Mouse (Mus musculus): ENCODE measurements around the gene Zyg11b. TPM values are rescaled to one million over a fixed set of nuclear protein-coding genes. Genes with fewer than 3 reads are reported as not detected.

Gene Zyg11b
- polyA plus RNA-seq, 1 experiment from 2014 or later, result 22.2 TPM

DNA sequence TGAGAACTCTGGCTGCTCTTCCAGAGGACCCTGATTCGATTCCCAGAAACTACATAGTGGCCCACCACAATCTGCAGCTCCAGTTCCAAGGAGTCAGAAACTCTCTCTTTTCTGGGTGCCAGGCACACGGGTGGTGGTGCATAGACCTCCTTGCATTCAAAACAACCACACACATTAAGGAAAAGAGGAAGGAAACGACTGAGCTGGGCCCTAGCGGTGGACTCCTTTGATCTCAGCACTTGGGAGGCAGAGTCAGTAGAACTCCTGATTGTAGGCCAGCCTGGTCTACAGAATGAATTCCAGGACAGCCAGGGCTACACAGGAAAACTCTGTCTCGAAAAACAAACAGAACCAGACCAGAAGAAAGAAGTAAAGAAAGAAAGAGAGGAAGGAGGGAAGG lies 22.7 kb upstream of the Zyg11b start:
- Histone ChIP-seq H3K9me3 (ENCODE audit: control insufficient read depth, low read length) (no peaks in the 10 kb centered on the region), H3K4me1 (replicated peaks; ENCODE audit: control insufficient read depth, insufficient read depth, low read length) (no peaks in the 10 kb centered on the region), H3K9ac (ENCODE audit: low read depth, low read length) (no peak overlapping the region), H3K36me3 (ENCODE audit: control insufficient read depth, insufficient read depth, low read length) (no peaks in the 10 kb centered on the region), H3K27ac (ENCODE audit: low read depth, low read length) (no peak overlapping the region), H3K4me2 (replicated peaks; ENCODE audit: low read depth, low read length) (no peak overlapping the region), H3K27me3 (ENCODE audit: control insufficient read depth, insufficient read depth, low read length) (no peaks in the 10 kb centered on the region), H3K4me3 (ENCODE audit: low read depth, low read length) (no peak overlapping the region)
- 72% methylated on average over 5 of the region's 5 CpGs for WGBS
- ATAC-seq (ENCODE audit: low FRiP score), result no peak
- no peak for DNase-seq (ENCODE audit: low spot score)

DNA sequence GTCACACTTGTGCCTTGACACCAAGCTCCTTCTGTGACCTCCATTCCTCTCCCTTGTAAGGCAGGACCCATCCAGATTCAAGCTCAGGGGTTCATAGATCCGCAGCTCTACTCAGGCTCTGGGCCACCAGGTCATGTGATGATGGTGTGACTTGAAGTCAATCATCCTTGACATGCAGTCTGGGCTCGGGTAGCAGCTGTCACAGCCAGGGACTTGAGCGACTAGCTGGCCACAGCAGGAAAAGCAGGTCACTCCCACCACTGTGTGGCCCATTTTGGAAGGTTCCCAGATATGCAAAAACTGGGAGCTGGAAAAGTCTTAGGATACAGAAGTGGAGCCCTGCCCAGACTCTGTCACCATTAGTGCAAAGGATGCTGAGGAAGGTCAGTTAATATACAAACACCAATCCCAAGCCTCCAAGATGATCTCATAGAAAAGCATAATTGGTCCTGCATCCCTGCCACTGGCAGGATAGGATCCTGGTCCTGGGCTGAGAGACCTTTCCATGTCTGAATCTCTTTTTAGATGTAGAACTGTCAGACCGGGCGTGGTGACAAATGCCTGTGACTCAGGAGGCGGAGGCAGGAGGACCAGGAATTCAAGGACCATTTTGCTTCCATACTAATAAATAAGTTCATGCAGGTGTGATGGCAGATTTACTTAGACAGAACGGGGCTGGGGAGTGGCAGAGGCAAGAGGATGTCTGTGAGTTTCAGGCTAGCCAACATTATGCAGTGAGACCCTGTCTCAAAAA lies 19.9 kb upstream of the Zyg11b start:
- Histone ChIP-seq H3K9ac (ENCODE audit: low read depth, low read length) (no peak overlapping the region), H3K4me1 (replicated peaks; ENCODE audit: control insufficient read depth, insufficient read depth, low read length) (no peaks in the 10 kb centered on the region), H3K27me3 (ENCODE audit: control insufficient read depth, insufficient read depth, low read length) (no peaks in the 10 kb centered on the region), H3K36me3 (ENCODE audit: control insufficient read depth, insufficient read depth, low read length) (no peaks in the 10 kb centered on the region), H3K4me3 (ENCODE audit: low read depth, low read length) (no peak overlapping the region), H3K4me2 (replicated peaks; ENCODE audit: low read depth, low read length) (no peak overlapping the region), H3K9me3 (ENCODE audit: control insufficient read depth, low read length) (no peaks in the 10 kb centered on the region), H3K27ac (ENCODE audit: low read depth, low read length) (no peak overlapping the region)
- no peak for ATAC-seq (ENCODE audit: low FRiP score)
- no peak for DNase-seq (ENCODE audit: low spot score)
- WGBS, result 76% methylated on average over 7 of the region's 7 CpGs

- 75% methylated on average over 6 of the region's 6 CpGs for WGBS
Measured at GRCm38 (mm10) chr4:108319747-108320146, 18.9 kb upstream of the Zyg11b start.

DNA sequence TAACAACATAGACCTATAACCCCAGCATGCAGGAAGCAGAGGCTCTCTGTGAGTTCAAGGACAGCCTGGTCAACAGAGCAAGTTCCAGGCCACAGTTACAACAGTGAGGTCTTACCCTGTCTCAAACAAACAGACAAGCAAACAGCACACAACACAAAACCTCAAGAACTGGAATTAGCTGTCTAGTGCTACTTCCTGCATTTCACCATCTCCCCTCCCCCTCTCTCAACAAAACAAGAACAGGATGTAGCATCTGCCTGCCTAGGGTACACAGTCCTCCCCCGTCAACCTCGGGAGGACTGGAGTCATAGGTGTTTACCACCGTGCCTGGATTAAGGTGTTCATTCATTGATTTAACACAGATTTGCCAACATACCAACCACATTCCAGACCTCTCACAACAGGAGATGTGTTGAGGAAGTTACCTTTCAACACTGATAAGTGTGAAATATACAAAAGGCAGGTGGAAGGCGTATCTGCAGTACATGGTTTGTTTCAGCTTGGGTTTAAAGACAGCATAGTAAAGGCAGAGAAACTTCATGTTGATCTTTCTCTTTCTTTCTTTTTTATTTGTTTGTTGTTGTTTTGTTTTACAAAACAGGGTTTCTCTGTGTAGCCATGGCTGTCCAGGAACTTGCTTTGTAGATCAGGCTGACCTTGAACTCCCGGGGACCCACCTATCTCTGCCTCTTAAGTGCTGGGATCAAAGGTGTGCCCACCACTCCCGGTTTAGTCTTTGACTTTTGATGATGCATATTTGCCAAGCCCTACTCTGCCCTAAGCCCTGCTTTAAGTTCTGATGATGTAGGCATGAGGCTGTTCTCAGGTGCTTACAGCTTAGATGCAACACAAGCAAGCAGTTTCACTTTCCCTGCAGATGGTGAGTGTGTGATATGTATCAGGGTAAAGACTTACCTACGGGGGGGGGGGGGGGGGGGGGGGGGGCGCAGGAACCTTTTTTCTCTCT lies 18.0 kb upstream of the Zyg11b start:
- no peak overlapping the region for H3K4me3 ChIP-seq (ENCODE audit: low read depth, low read length)

More at GRCm38 (mm10) chr4:108319747-108320146, 18.9 kb upstream of the Zyg11b start:
- Histone ChIP-seq H3K27me3 (ENCODE audit: control insufficient read depth, insufficient read depth, low read length) (no peaks in the 10 kb centered on the region), H3K36me3 (ENCODE audit: control insufficient read depth, insufficient read depth, low read length) (no peaks in the 10 kb centered on the region), H3K9ac (ENCODE audit: low read depth, low read length) (no peak overlapping the region), H3K9me3 (ENCODE audit: control insufficient read depth, low read length) (no peaks in the 10 kb centered on the region), H3K4me3 (ENCODE audit: low read depth, low read length) (no peak overlapping the region), H3K4me2 (replicated peaks; ENCODE audit: low read depth, low read length) (no peak overlapping the region), H3K27ac (ENCODE audit: low read depth, low read length) (no peak overlapping the region), H3K4me1 (replicated peaks; ENCODE audit: control insufficient read depth, insufficient read depth, low read length) (no peaks in the 10 kb centered on the region)
- peak; percentile 35 for DNase-seq (ENCODE audit: low spot score)
- ATAC-seq (ENCODE audit: low FRiP score), result no peak

DNA sequence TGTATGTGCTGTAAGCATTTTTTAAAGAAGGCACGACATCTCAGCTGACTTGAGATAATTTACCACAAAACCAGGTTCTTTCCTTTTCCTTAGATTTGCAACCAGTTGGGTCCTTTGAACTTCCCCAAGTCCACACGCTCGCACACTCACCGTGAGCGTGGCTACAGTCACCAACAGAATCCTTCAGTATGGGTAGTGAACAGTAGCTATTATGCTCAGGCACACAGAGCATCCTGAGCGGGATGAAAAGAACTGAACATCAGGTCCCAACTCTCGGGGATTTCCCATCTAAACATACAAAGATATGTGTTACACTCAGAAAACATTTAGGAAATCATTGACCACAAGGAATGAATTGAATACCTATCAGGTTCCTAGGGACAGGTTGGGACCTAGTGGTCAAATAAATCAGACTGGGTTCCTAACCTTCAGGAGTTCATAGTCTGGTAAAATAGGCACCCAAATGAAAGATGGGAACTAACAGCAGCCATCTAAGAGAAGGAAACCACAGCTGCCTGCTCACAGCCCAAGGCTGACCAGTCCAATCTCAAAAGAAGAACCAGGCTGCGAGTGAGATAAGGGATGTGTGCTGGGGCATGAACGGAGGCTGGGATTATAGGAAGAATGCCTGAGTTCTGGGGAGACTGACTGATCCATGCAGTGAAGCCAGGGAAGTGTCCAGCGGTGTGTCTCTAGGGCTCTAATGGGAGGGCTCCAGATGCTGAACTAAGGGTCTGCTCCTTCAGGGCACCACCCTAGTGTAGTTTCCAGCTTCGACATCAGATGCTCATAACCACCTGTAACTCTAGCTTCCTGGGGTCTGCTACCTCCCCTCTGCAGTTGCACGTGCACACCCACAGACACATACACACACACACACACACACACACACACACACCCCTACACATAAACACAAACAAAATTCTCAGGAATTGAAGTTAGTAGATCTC lies 17.0 kb upstream of the Zyg11b start:
- ATAC-seq (ENCODE audit: low FRiP score), result no peak
- 85% methylated on average over 12 of the region's 12 CpGs for WGBS

More for the DNA sequence above, 18.0 kb upstream of the Zyg11b start:
- Histone ChIP-seq H3K27ac (ENCODE audit: low read depth, low read length) (no peak overlapping the region), H3K36me3 (ENCODE audit: control insufficient read depth, insufficient read depth, low read length) (no peaks in the 10 kb centered on the region), H3K27me3 (ENCODE audit: control insufficient read depth, insufficient read depth, low read length) (no peaks in the 10 kb centered on the region), H3K9me3 (ENCODE audit: control insufficient read depth, low read length) (no peaks in the 10 kb centered on the region), H3K4me2 (replicated peaks; ENCODE audit: low read depth, low read length) (no peak overlapping the region), H3K9ac (ENCODE audit: low read depth, low read length) (no peak overlapping the region), H3K4me1 (replicated peaks; ENCODE audit: control insufficient read depth, insufficient read depth, low read length) (no peaks in the 10 kb centered on the region)
- DNase-seq (ENCODE audit: low spot score), result no peak
- ATAC-seq (ENCODE audit: low FRiP score), result no peak
- WGBS, result 72% methylated on average over 7 of the region's 8 CpGs

GRCm38 (mm10) chr4:108314041-108314440 lies 13.1 kb upstream of the Zyg11b start:
- Histone ChIP-seq H3K27me3 (ENCODE audit: control insufficient read depth, insufficient read depth, low read length) (no peaks in the 10 kb centered on the region), H3K4me3 (ENCODE audit: low read depth, low read length) (no peak overlapping the region), H3K9me3 (ENCODE audit: control insufficient read depth, low read length) (no peaks in the 10 kb centered on the region), H3K9ac (ENCODE audit: low read depth, low read length) (no peak overlapping the region), H3K4me1 (replicated peaks; ENCODE audit: control insufficient read depth, insufficient read depth, low read length) (no peaks in the 10 kb centered on the region), H3K27ac (ENCODE audit: low read depth, low read length) (no peak overlapping the region), H3K4me2 (replicated peaks; ENCODE audit: low read depth, low read length) (no peak overlapping the region), H3K36me3 (ENCODE audit: control insufficient read depth, insufficient read depth, low read length) (no peaks in the 10 kb centered on the region)
- ATAC-seq (ENCODE audit: low FRiP score), result no peak
- 65% methylated on average over 5 of the region's 5 CpGs for WGBS
- no peak for DNase-seq (ENCODE audit: low spot score)

More for the DNA sequence above, 17.0 kb upstream of the Zyg11b start:
- Histone ChIP-seq H3K27ac (ENCODE audit: low read depth, low read length) (no peak overlapping the region), H3K4me3 (ENCODE audit: low read depth, low read length) (no peak overlapping the region), H3K36me3 (ENCODE audit: control insufficient read depth, insufficient read depth, low read length) (no peaks in the 10 kb centered on the region), H3K4me2 (replicated peaks; ENCODE audit: low read depth, low read length) (no peak overlapping the region), H3K4me1 (replicated peaks; ENCODE audit: control insufficient read depth, insufficient read depth, low read length) (no peaks in the 10 kb centered on the region), H3K9ac (ENCODE audit: low read depth, low read length) (no peak overlapping the region), H3K27me3 (ENCODE audit: control insufficient read depth, insufficient read depth, low read length) (no peaks in the 10 kb centered on the region), H3K9me3 (ENCODE audit: control insufficient read depth, low read length) (no peaks in the 10 kb centered on the region)
- no peak for DNase-seq (ENCODE audit: low spot score)

- Histone ChIP-seq H3K4me1 (replicated peaks; ENCODE audit: control insufficient read depth, insufficient read depth, low read length) (no peaks in the 10 kb centered on the region), H3K9me3 (ENCODE audit: control insufficient read depth, low read length) (no peaks in the 10 kb centered on the region; the same call in 1 of the 2 replicates), H3K36me3 (ENCODE audit: control insufficient read depth, insufficient read depth, low read length) (no peaks in the 10 kb centered on the region), H3K9ac (ENCODE audit: low read depth, low read length) (no peak overlapping the region), H3K4me2 (replicated peaks; ENCODE audit: low read depth, low read length) (no peak overlapping the region), H3K4me3 (ENCODE audit: low read depth, low read length) (no peak overlapping the region), H3K27ac (ENCODE audit: low read depth, low read length) (no peak overlapping the region), H3K27me3 (ENCODE audit: control insufficient read depth, insufficient read depth, low read length) (no peaks in the 10 kb centered on the region)
- 86% methylated on average over 6 of the region's 6 CpGs for WGBS
- DNase-seq (ENCODE audit: low spot score) (no peak), ATAC-seq (ENCODE audit: low FRiP score) (no peak)
Measured at GRCm38 (mm10) chr4:108310706-108311105, 9.8 kb upstream of the Zyg11b start.

DNA sequence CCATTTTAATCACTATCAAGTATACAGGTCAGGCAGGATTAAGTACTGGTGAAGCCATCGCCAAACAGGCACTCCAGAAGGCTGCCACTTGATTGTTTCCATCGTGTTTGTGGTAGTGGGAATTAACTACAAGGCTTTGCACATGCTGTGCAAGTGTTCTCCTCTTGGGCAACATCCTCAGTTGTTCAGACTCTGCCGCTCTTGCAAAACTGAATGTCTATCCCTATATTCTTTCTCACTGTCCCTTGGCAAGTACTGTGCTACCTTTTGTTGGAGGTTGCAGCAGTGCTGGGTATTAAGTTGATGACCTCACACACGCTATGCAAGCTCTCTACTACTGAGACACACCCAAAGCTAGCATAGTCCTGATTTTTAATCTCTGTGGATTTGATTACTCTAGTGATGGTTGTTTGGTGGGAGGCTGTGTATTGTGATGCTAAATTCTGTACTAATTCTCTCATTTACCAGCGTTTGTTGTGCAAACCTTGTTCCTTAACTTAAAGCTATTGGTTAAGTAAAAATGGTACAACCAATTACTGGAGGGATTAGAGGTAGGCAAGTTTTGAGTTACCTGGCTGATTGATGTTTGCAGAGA lies 1.5 kb upstream of the Zyg11b start:
- H3K4me3 ChIP-seq (ENCODE audit: low read depth, low read length), result no peak overlapping the region
- no peaks in the 10 kb centered on the region; the same call in 1 of the 2 replicates for H3K9me3 ChIP-seq (ENCODE audit: control insufficient read depth, low read length)
- H3K4me2 ChIP-seq (replicated peaks; ENCODE audit: low read depth, low read length), result no peak overlapping the region
- 71% methylated on average over 5 of the region's 5 CpGs for WGBS
- H3K36me3 ChIP-seq (ENCODE audit: control insufficient read depth, insufficient read depth, low read length), result no peaks in the 10 kb centered on the region
- no peak overlapping the region for H3K27ac ChIP-seq (ENCODE audit: low read depth, low read length)
- ATAC-seq (ENCODE audit: low FRiP score) (no peak), DNase-seq (ENCODE audit: low spot score) (no peak)
- H3K27me3 ChIP-seq (ENCODE audit: control insufficient read depth, insufficient read depth, low read length), result no peaks in the 10 kb centered on the region
- H3K4me1 ChIP-seq (replicated peaks; ENCODE audit: control insufficient read depth, insufficient read depth, low read length), result peaks cover 4% of the 10 kb centered on the region
- H3K9ac ChIP-seq (ENCODE audit: low read depth, low read length), result no peak overlapping the region
